Mouse (Mus musculus): ENCODE results near the gene Tmem213.

DNA sequence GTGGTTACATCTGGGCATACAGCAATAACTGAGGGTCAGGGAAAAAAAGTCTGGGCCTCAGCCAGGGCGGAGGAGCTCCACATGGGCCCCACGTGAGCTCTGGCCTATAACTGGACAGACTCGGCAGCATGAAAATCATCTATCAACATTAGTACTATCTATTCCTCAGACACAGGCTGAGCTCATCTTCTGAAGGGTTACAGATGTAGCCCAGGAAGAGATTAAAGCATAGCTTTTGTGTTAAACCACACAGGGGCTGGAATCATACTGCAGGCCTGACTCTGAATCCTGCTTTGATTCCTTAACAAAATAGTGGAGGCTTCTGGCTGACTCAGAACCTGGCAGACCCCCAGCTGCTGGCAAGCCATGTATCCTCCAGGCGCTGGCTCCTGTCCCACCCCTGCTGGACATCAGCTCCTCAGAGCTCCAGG is 22.8 kb downstream of the Tmem213 start:
- TF ChIP-seq USF2 (IDR thresholded peaks at IDR 0.05; ENCODE audit: borderline replicate concordance in 1 of 2, insufficient read depth in 1 of 2, low read depth in 1 of 2, low read length in 2 of 2) (no peak), EP300 (IDR thresholded peaks at IDR 0.05; ENCODE audit: low read depth in 1 of 2, low read length in 2 of 2) (no peak), KAT2A (conservative IDR thresholded peaks at IDR 0.05; ENCODE audit: low read depth, low read length) (no peak), UBTF (IDR thresholded peaks at IDR 0.05; ENCODE audit: borderline replicate concordance, insufficient read depth, low read depth, low read length) (no peak), TAL1 (IDR thresholded peaks at IDR 0.05; ENCODE audit: low read length) (no peak), CTCF (IDR thresholded peaks at IDR 0.05 in 2 of 3, conservative IDR thresholded peaks at IDR 0.05 in 1 of 3; ENCODE audit: control insufficient read depth in 1 of 3, insufficient read depth in 1 of 3, low read depth in 2 of 3, low read length in 3 of 3, poor library complexity in 1 of 3, severe bottlenecking in 1 of 3) (no peak), MAX (IDR thresholded peaks at IDR 0.05; ENCODE audit: low read length) (no peak), CHD2 (IDR thresholded peaks at IDR 0.05; ENCODE audit: low read length) (no peak), HCFC1 (IDR thresholded peaks at IDR 0.05; ENCODE audit: low read depth, low read length) (no peak), POLR2A (IDR thresholded peaks at IDR 0.05; ENCODE audit: control insufficient read depth in 1 of 2, insufficient read depth in 1 of 2, low read depth in 1 of 2, low read length in 2 of 2, poor library complexity in 1 of 2) (no peak)

Measured in MEL (cell line).